Mouse (Mus musculus): Measurements from ENCODE around the gene Mindy4. TPM values are rescaled to one million over a fixed set of nuclear protein-coding genes. Genes with fewer than 3 reads are reported as not detected.

Mindy4 gene
- polyA plus RNA-seq, 1 experiment from 2014 or later, result 13.9 TPM

- no peaks in the 10 kb centered on the region for H3K27me3 ChIP-seq
- H3K4me1 ChIP-seq, result no peaks in the 10 kb centered on the region
- whole genome bisulfite sequencing, result 72% methylated on average over 6 of the region's 6 CpGs
- no peaks in the 10 kb centered on the region for H3K36me3 ChIP-seq
- H3K27ac ChIP-seq, result no peak overlapping the region
- no peaks in the 10 kb centered on the region for H3K9me3 ChIP-seq (replicated peaks)
- H3K9ac ChIP-seq, result no peak overlapping the region
- no peak overlapping the region for H3K4me3 ChIP-seq
- ATAC-seq (ENCODE audit: low FRiP score), result no peak
- no peak overlapping the region for H3K4me2 ChIP-seq (replicated peaks)
Observed at GRCm38 (mm10) chr6:55321518-55321917, 118.3 kb downstream of the Mindy4 start.

GRCm38 (mm10) chr6:55322980-55323379 is 119.8 kb downstream of the Mindy4 start:
- Histone ChIP-seq H3K4me1 (no peaks in the 10 kb centered on the region), H3K4me2 (replicated peaks) (no peak overlapping the region), H3K27me3 (no peaks in the 10 kb centered on the region), H3K4me3 (no peak overlapping the region), H3K36me3 (no peaks in the 10 kb centered on the region), H3K27ac (no peak overlapping the region), H3K9me3 (replicated peaks) (no peaks in the 10 kb centered on the region), H3K9ac (no peak overlapping the region)
- no peak for ATAC-seq (ENCODE audit: low FRiP score)
- 92% methylated on average over 2 of the region's 2 CpGs for WGBS

DNA sequence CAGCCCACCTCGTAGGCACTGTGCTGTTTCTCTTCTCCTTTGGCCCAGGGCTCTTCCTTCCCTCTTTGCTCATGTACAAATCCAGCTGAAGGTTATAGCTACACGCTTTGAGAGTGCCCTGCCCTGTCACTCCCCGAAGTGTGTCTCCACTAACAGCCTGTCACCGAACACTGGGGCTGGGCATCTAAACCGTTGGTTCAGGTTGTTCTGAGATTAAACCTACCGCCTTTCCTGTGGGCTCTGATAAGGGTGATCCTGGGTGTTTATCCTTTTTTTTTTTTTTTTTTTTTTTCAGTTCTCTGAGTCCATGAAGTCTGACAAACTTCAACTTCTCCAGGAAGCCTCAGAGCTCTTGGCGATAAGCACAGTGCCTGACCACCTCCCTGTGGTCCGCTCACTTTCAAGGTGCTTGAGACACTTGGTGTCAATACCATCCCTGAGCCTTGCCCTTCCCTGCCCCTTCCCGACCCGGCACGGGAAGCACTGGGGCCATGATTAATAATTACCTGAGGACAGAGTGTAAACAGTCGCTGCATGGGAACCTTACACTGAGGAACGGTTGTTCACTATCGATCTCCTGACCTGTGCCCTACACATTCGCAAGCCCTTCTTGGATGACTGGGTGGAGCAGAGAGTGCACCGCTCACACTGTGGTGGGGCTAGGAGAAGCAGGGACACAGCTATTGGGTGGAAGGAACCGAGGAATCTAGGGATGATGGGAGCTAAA is 120.9 kb downstream of the Mindy4 start:
- no peaks in the 10 kb centered on the region for H3K9me3 ChIP-seq (replicated peaks)
- ATAC-seq (ENCODE audit: low FRiP score), result no peak
- no peak overlapping the region for H3K27ac ChIP-seq
- H3K4me2 ChIP-seq (replicated peaks), result no peak overlapping the region
- H3K9ac ChIP-seq, result no peak overlapping the region
- 85% methylated on average over 17 of the region's 17 CpGs for WGBS
- H3K4me3 ChIP-seq, result no peak overlapping the region
- no peaks in the 10 kb centered on the region for H3K4me1 ChIP-seq
- no peaks in the 10 kb centered on the region for H3K27me3 ChIP-seq
- no peaks in the 10 kb centered on the region for H3K36me3 ChIP-seq

DNA sequence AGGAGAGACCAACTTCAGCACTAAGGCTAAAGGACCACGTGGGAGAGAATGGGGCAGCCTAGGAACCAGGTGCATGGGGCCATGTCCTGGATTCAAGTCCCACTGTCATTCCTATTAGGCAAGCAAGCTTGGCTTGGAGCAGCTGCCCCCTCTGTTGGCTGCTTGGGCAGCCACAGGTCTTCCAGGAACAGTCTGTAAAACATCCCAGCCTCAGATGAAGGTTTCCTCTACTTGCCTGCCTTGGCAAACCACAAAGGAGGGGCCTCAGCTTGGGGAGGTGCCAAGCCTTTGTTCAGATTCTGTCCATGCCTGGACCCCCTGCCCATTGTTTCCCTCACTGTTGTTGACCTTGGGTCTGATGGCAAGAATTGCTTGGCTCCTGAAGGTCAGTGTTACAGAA is 121.6 kb downstream of the Mindy4 start:
- no peak overlapping the region for H3K27ac ChIP-seq
- H3K4me1 ChIP-seq, result no peaks in the 10 kb centered on the region
- H3K27me3 ChIP-seq, result no peaks in the 10 kb centered on the region
- H3K9ac ChIP-seq, result no peak overlapping the region
- whole genome bisulfite sequencing, result 67% methylated on average over 1 of the region's 1 CpGs
- no peak for ATAC-seq (ENCODE audit: low FRiP score)
- H3K36me3 ChIP-seq, result no peaks in the 10 kb centered on the region
- H3K9me3 ChIP-seq (replicated peaks), result no peaks in the 10 kb centered on the region
- no peak overlapping the region for H3K4me3 ChIP-seq
- H3K4me2 ChIP-seq (replicated peaks), result no peak overlapping the region

DNA sequence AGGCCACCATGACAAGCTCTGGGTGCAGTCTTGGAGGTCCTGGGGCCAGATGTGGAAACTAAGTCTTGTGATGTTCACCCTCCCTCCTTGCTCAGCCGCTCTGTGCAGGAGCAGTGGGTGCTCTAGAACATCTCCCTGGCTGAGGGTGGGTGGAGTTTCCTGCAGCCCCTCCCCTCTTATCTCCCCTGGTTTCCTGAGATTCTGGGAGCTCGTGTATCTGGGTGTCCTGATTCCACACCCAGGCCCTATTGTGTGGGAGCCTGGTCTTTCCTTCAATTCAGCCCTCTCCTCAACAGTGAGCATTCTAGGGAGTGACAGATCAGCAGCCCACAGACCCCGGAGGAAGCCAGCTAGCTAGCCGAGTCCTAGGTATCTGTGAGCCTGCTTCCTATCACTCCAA is 123.1 kb downstream of the Mindy4 start:
- Histone ChIP-seq H3K9me3 (replicated peaks) (no peaks in the 10 kb centered on the region), H3K27ac (no peak overlapping the region), H3K27me3 (no peaks in the 10 kb centered on the region), H3K4me1 (no peaks in the 10 kb centered on the region), H3K9ac (no peak overlapping the region), H3K4me3 (no peak overlapping the region), H3K36me3 (no peaks in the 10 kb centered on the region), H3K4me2 (replicated peaks) (no peak overlapping the region)
- no peak for ATAC-seq (ENCODE audit: low FRiP score)
- 75% methylated on average over 4 of the region's 4 CpGs for WGBS

GRCm38 (mm10) chr6:55327326-55327725 is 124.1 kb downstream of the Mindy4 start:
- H3K27ac ChIP-seq, result no peak overlapping the region
- no peak for ATAC-seq (ENCODE audit: low FRiP score)
- H3K36me3 ChIP-seq, result no peaks in the 10 kb centered on the region
- H3K4me3 ChIP-seq, result no peak overlapping the region
- H3K9me3 ChIP-seq (replicated peaks), result no peaks in the 10 kb centered on the region
- no peaks in the 10 kb centered on the region for H3K27me3 ChIP-seq
- no peak overlapping the region for H3K9ac ChIP-seq
- 87% methylated on average over 13 of the region's 13 CpGs for WGBS
- no peaks in the 10 kb centered on the region; the same call in 1 of the 2 replicates for H3K4me1 ChIP-seq
- no peak overlapping the region for H3K4me2 ChIP-seq (replicated peaks)

DNA sequence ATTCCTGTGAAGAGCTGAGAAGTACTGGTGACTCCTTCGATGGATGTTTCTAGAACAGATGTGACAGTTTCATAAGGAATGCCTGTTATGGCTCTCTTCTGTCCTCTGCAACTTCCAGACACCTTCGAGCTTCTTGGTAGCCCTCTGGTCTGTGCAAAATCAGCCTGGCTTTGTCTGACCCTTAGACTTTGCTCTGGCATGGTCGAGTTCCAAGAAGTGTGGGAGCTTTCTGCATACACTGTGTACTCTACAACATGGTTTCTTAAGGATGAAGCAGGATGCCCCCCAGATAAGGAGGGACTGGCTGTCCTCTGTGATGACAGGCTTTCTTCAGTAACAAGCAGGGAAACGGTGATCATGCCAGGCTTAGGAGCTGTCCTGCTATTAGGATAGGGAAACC is 125.0 kb downstream of the Mindy4 start:
- Histone ChIP-seq H3K9me3 (replicated peaks) (no peaks in the 10 kb centered on the region), H3K27ac (no peak overlapping the region), H3K4me3 (no peak overlapping the region), H3K4me1 (peaks cover 8% of the 10 kb centered on the region; the same call in 1 of the 2 replicates), H3K36me3 (no peaks in the 10 kb centered on the region), H3K9ac (no peak overlapping the region), H3K27me3 (no peaks in the 10 kb centered on the region), H3K4me2 (replicated peaks) (no peak overlapping the region)
- WGBS, result 81% methylated on average over 4 of the region's 4 CpGs
- ATAC-seq (ENCODE audit: low FRiP score), result no peak

- Histone ChIP-seq H3K9me3 (replicated peaks) (no peaks in the 10 kb centered on the region), H3K9ac (no peak overlapping the region), H3K4me1 (peaks cover 16% of the 10 kb centered on the region), H3K4me3 (no peak overlapping the region), H3K4me2 (replicated peaks) (no peak overlapping the region), H3K27ac (no peak overlapping the region), H3K27me3 (no peaks in the 10 kb centered on the region), H3K36me3 (no peaks in the 10 kb centered on the region)
- WGBS, result 58% methylated on average over 6 of the region's 6 CpGs
- ATAC-seq (ENCODE audit: low FRiP score), result no peak
Observed at GRCm38 (mm10) chr6:55331315-55331714, 128.1 kb downstream of the Mindy4 start.

GRCm38 (mm10) chr6:55332100-55332772 is 129.1 kb downstream of the Mindy4 start:
- Histone ChIP-seq H3K4me1 (peaks cover 19% of the 10 kb centered on the region), H3K4me3 (no peak overlapping the region), H3K27me3 (no peaks in the 10 kb centered on the region), H3K9me3 (replicated peaks) (no peaks in the 10 kb centered on the region), H3K36me3 (no peaks in the 10 kb centered on the region), H3K9ac (no peak overlapping the region), H3K27ac (no peak overlapping the region), H3K4me2 (replicated peaks) (no peak overlapping the region)
- ATAC-seq (ENCODE audit: low FRiP score), result no peak
- 53% methylated on average over 5 of the region's 5 CpGs for WGBS

GRCm38 (mm10) chr6:55332773-55333109 is 129.6 kb downstream of the Mindy4 start:
- H3K36me3 ChIP-seq, result no peaks in the 10 kb centered on the region
- peaks cover 19% of the 10 kb centered on the region for H3K4me1 ChIP-seq
- H3K9me3 ChIP-seq (replicated peaks), result no peaks in the 10 kb centered on the region
- no peak overlapping the region for H3K27ac ChIP-seq
- ATAC-seq (ENCODE audit: low FRiP score), result no peak
- H3K4me2 ChIP-seq (replicated peaks), result no peak overlapping the region
- 77% methylated on average over 6 of the region's 6 CpGs for WGBS
- no peak overlapping the region for H3K4me3 ChIP-seq
- no peaks in the 10 kb centered on the region for H3K27me3 ChIP-seq
- H3K9ac ChIP-seq, result no peak overlapping the region

DNA sequence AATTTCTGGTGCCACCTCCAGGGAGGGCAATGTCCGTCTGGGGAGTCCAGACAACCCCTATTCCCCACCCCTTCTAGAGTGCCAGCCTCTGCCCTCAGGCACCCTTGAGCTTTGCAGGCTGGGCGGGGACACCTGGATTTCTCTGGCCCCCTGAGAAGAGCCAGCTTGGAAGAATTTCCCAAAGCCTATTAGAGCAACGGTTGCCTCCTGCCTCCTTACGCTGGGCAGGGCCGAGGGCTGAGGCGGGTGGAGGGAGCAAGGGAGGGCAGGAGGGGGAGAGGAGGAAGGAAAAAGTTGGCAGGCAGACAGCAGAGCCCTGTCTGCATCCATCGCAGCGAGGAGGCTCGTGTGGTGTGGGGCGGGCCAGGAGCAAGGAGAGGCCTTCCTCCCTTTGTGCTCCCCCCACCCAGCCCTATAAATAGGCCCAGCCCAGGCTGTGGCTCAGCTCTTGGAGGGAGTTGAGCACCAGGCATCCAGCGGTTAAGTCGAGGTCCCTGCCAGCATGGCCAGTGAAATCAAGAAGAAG is 132.9 kb downstream of the Mindy4 start, which contains the start of gene Aqp1:
Aqp1 (plus strand) TSS at position 444 of the 526 bp plus-strand sequence.
- Histone ChIP-seq H3K36me3 (no peaks in the 10 kb centered on the region), H3K27ac (no peak within 1 kb of the TSS), H3K9me3 (replicated peaks) (no peaks in the 10 kb centered on the region), H3K27me3 (no peaks in the 10 kb centered on the region), H3K4me1 (peaks cover 19% of the 10 kb centered on the region), H3K4me3 (no peak within 1 kb of the TSS), H3K9ac (no peak within 1 kb of the TSS), H3K4me2 (replicated peaks) (no peak within 1 kb of the TSS)
- 27% methylated on average over 12 of the region's 12 CpGs for WGBS
- peak; percentile 55; the same call in 1 of the 2 replicates for ATAC-seq (ENCODE audit: low FRiP score)

DNA sequence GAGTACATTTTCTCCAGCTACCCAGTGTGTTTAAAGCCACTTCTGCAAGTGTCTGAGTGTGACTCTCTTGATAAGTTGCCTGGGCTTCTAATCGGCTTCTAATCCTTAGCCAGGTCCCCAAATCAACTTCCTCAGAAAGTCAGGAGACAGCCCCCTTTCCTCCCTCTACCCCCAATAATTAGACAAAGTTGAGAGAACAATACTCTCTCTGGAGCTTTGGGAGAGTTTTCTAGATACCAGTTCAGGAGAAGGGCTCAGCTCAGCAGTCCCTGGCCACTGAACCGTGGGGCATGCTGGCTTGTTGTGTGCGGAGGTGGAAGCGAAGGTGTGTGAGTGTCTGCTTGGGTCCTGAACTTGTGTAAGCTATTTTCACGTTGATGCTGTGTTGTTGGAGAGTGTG is 134.1 kb downstream of the Mindy4 start:
- no peaks in the 10 kb centered on the region for H3K36me3 ChIP-seq
- no peaks in the 10 kb centered on the region for H3K27me3 ChIP-seq
- 82% methylated on average over 5 of the region's 5 CpGs for WGBS
- H3K27ac ChIP-seq, result no peak overlapping the region
- no peak overlapping the region for H3K9ac ChIP-seq
- ATAC-seq (ENCODE audit: low FRiP score), result no peak
- no peak overlapping the region for H3K4me2 ChIP-seq (replicated peaks)
- peaks cover 19% of the 10 kb centered on the region for H3K4me1 ChIP-seq
- H3K4me3 ChIP-seq, result no peak overlapping the region
- no peaks in the 10 kb centered on the region for H3K9me3 ChIP-seq (replicated peaks)

- no peak overlapping the region for H3K4me3 ChIP-seq
- H3K27ac ChIP-seq, result no peak overlapping the region
- no peaks in the 10 kb centered on the region for H3K36me3 ChIP-seq
- H3K9ac ChIP-seq, result no peak overlapping the region
- no peaks in the 10 kb centered on the region for H3K9me3 ChIP-seq (replicated peaks)
- WGBS, result 54% methylated on average over 6 of the region's 6 CpGs
- H3K4me2 ChIP-seq (replicated peaks), result no peak overlapping the region
- H3K27me3 ChIP-seq, result no peaks in the 10 kb centered on the region
- peaks cover 11% of the 10 kb centered on the region for H3K4me1 ChIP-seq
- no peak for ATAC-seq (ENCODE audit: low FRiP score)
Observed at GRCm38 (mm10) chr6:55338077-55338476, 134.9 kb downstream of the Mindy4 start.

Measured in hindbrain, embryonic 12.5 days (tissue).